Mouse (Mus musculus): ENCODE results near the gene Crisp1. TPM values are rescaled to one million over a fixed set of nuclear protein-coding genes. Genes with fewer than 3 reads are reported as not detected.

The Crisp1 gene
- total and polyA plus RNA-seq, 3 experiments, result not detected

DNA sequence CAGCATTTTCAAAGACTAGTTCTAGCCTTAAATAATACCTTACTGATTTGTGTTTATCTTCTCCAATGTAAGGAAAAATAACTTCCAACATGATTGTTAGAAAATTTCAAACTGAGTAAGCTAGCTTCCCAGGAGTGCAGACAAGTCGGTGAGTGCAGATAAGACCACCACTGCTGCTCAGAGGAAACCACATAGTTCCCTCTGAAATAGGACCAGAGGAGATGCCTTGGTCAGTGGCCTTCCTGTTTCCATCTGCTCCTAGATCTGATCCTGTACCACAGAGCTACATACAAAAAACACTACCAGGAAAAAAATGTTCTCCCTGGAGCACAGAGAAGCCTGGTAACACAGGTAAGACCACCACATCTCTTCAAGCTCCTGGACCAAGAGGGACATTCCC is 66.5 kb downstream of the Crisp1 start:
- H3K36me3 ChIP-seq (ENCODE audit: control insufficient read depth in 1 of 2, insufficient read depth in 2 of 2, low read length in 2 of 2), result no peaks in the 10 kb centered on the region
- peak; percentile 6 for DNase-seq (ENCODE audit: low read depth, low spot score)
- no peaks in the 10 kb centered on the region for H3K4me1 ChIP-seq (ENCODE audit: control insufficient read depth in 1 of 2, insufficient read depth in 2 of 2, low read length in 2 of 2)
- H3K9me3 ChIP-seq (replicated peaks; ENCODE audit: insufficient read depth, low read length), result no peaks in the 10 kb centered on the region
- H3K79me2 ChIP-seq (ENCODE audit: control insufficient read depth, insufficient read depth, low read length, poor library complexity), result no peaks in the 10 kb centered on the region
- H3K27ac ChIP-seq (ENCODE audit: control insufficient read depth, low read depth, low read length), result no peak overlapping the region
- TF ChIP-seq RCOR1 (IDR thresholded peaks at IDR 0.05; ENCODE audit: low read depth, low read length), result no peak
- TF ChIP-seq ZC3H11A (IDR thresholded peaks at IDR 0.05; ENCODE audit: low read depth, low read length), result no peak
- peak in 1 of 2 experiments; percentile 29; a peak in 1 of 4 replicates for TF ChIP-seq EP300 (IDR thresholded peaks at IDR 0.05; ENCODE audit: low read depth in 1 of 2, low read length in 2 of 2)
- no peak for TF ChIP-seq ETS1 (IDR thresholded peaks at IDR 0.05; ENCODE audit: low read depth, low read length)
- TF ChIP-seq RAD21 (IDR thresholded peaks at IDR 0.05; ENCODE audit: low read depth, low read length), result no peak
- no peak for TF ChIP-seq CHD1 (IDR thresholded peaks at IDR 0.05; ENCODE audit: low read depth, low read length)
- no peak for TF ChIP-seq MAX (IDR thresholded peaks at IDR 0.05; ENCODE audit: low read length)
- no peak for TF ChIP-seq ZKSCAN1 (IDR thresholded peaks at IDR 0.05; ENCODE audit: low read depth, low read length)
- H3K9ac ChIP-seq (ENCODE audit: control insufficient read depth, low read depth, low read length, poor library complexity, severe bottlenecking), result no peak overlapping the region
- no peak overlapping the region for H3K4me3 ChIP-seq (ENCODE audit: control insufficient read depth in 1 of 2, insufficient read depth in 1 of 2, low read depth in 2 of 2, low read length in 2 of 2)
- no peaks in the 10 kb centered on the region for H3K27me3 ChIP-seq (ENCODE audit: control insufficient read depth in 1 of 2, insufficient read depth in 2 of 2, low read length in 2 of 2)

Other genes with a start within 250 kb of the Crisp1 start
- gene AC192777.2, start 223.8 kb downstream of the Crisp1 start, total RNA-seq (2012; rRNA removed), result not detected in 2 replicates
- not detected for gene AC192777.2, start 223.8 kb downstream of the Crisp1 start, polyA plus RNA-seq (2012; ENCODE audit: insufficient read depth in 1 of 2, insufficient read length in 2 of 2, low read depth in 1 of 2, low replicate concordance in 2 of 2, missing spikeins in 1 of 2)
- gene Pgk2, start 110.6 kb downstream of the Crisp1 start, total RNA-seq (2012; rRNA removed), result not detected in 2 replicates
- gene Pgk2, start 110.6 kb downstream of the Crisp1 start, polyA plus RNA-seq (2012; ENCODE audit: insufficient read depth in 1 of 2, insufficient read length in 2 of 2, low read depth in 1 of 2, low replicate concordance in 2 of 2, missing spikeins in 1 of 2), result not detected
- gene Crisp3, start 76.9 kb downstream of the Crisp1 start, total RNA-seq (2012; rRNA removed), result not detected in 2 replicates
- gene Crisp3, start 76.9 kb downstream of the Crisp1 start, polyA plus RNA-seq (2012; ENCODE audit: insufficient read depth in 1 of 2, insufficient read length in 2 of 2, low read depth in 1 of 2, low replicate concordance in 2 of 2, missing spikeins in 1 of 2), result not detected
- not detected in 2 replicates for gene Esp8, start 200.8 kb upstream of the Crisp1 start, total RNA-seq (2012; rRNA removed)
- not detected for gene Esp8, start 200.8 kb upstream of the Crisp1 start, polyA plus RNA-seq (2012; ENCODE audit: insufficient read depth in 1 of 2, insufficient read length in 2 of 2, low read depth in 1 of 2, low replicate concordance in 2 of 2, missing spikeins in 1 of 2)
- not detected in 2 replicates for gene Esp6, start 242.3 kb upstream of the Crisp1 start, total RNA-seq (2012; rRNA removed)
- not detected for gene Esp6, start 242.3 kb upstream of the Crisp1 start, polyA plus RNA-seq (2012; ENCODE audit: insufficient read depth in 1 of 2, insufficient read length in 2 of 2, low read depth in 1 of 2, low replicate concordance in 2 of 2, missing spikeins in 1 of 2)